Mouse (Mus musculus) neural tube, embryonic 14.5 days (tissue): ENCODE measurements around the gene 2310079G19Rik. TPM values are rescaled to one million over a fixed set of nuclear protein-coding genes. Genes with fewer than 3 reads are reported as not detected.

Source experiments
- ATAC-seq: fragments of 200-750 bp; cut with Nextera tagmentation; 2 replicates; pipeline ENCODE4 v1.8.0; 2017; ENCODE audit warnings: low read depth, mild to moderate bottlenecking, moderate TSS enrichment, moderate library complexity
- H3K27ac ChIP-seq: fragments of 300-500 bp; sonication (generic); 2 replicates; pipeline ENCODE4 v1.5.1; 2014; ENCODE audit warnings: low read depth, mild to moderate bottlenecking, control low read depth, low read length, moderate library complexity, mixed read lengths
- H3K27me3 ChIP-seq: fragments of 300-500 bp; sonication (generic); 2 replicates; pipeline ENCODE4 v1.6.1; 2014; ENCODE audit warnings: low read length; ENCODE audit not compliant: control insufficient read depth, insufficient read depth
- H3K36me3 ChIP-seq: fragments of 300-500 bp; sonication (generic); 2 replicates; pipeline ENCODE4 v1.6.1; 2014; ENCODE audit warnings: low read length, mixed read lengths; ENCODE audit not compliant: control insufficient read depth, insufficient read depth
- H3K4me1 ChIP-seq: fragments of 300-500 bp; sonication (generic); 2 replicates; pipeline ENCODE4 v1.6.1; 2014; ENCODE audit warnings: low read length; ENCODE audit not compliant: control insufficient read depth, insufficient read depth
- H3K4me2 ChIP-seq: fragments of 300-500 bp; sonication (generic); 2 replicates; pipeline ENCODE4 v1.6.1; 2014; ENCODE audit warnings: mild to moderate bottlenecking, low read depth, low read length, control low read depth
- H3K4me3 ChIP-seq: fragments of 300-500 bp; sonication (generic); 2 replicates; pipeline ENCODE4 v1.5.1; 2014; ENCODE audit warnings: low read depth, low read length, control low read depth, mixed read lengths
- H3K9ac ChIP-seq: fragments of 300-500 bp; sonication (generic); replicated peaks from 2 replicates; pipeline ENCODE4 v1.6.1; 2014; ENCODE audit warnings: low read depth, mild to moderate bottlenecking, control low read depth, low read length, mixed read lengths
- H3K9me3 ChIP-seq: fragments of 300-500 bp; sonication (generic); 2 replicates; pipeline ENCODE4 v1.6.1; 2016; ENCODE audit warnings: low read length; ENCODE audit not compliant: control insufficient read depth
- WGBS: fragments of 180-500 bp; shearing (Covaris S2); extraction: QIAGEN DNeasy Blood & Tissue Kit; methylation state at CpG from one replicate; pipeline ENCODE4 v1.1.7; 2014; 5-methylcytosine and 5-hydroxymethylcytosine counted together
- polyA plus RNA-seq: library from polyadenylated mRNA; unstranded; fragments of >200 nt; fragmentation: Nextera tagmentation; extraction: Ambion mirVana; gene quantifications from 2 replicates; pipeline ENCODE4 v1.2.1, GENCODE M21; 2014

Gene 2310079G19Rik
- polyA plus RNA-seq, 1 experiment from 2014 or later: not detected

- H3K9me3 ChIP-seq: no peaks in the 10 kb centered on the region
- no peak overlapping the region for H3K4me2 ChIP-seq
- H3K27ac ChIP-seq: no peak overlapping the region
- 74% methylated on average over 4 of the region's 4 CpGs for WGBS
- no peaks in the 10 kb centered on the region for H3K27me3 ChIP-seq
- H3K36me3 ChIP-seq: no peaks in the 10 kb centered on the region
- no peak for ATAC-seq
- no peak overlapping the region for H3K4me3 ChIP-seq
- H3K4me1 ChIP-seq: no peaks in the 10 kb centered on the region
- no peak overlapping the region for H3K9ac ChIP-seq
Observed at GRCm38 (mm10) chr16:88631474-88631873, 4.0 kb upstream of the 2310079G19Rik start.

DNA sequence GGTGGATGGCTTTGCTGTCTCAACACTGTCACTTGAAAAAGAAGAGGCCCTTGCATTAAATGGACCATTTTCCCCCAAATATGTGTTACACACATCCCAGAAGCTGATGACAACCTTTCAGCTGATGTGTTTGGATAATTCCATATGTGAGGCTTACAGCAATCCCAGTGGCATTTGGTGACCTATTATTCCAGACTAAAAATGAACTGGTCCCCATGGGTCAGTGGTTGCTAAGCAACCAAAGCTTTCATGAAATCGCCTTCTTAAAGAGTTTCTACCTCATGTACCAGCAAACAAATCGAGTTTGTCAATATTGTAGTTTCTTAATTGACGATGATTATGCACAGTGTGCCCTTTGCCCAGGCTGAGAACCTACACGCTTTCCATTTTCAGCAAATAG lies 14.8 kb downstream of the 2310079G19Rik start:
- no peak overlapping the region for H3K4me3 ChIP-seq
- ATAC-seq: no peak
- no peaks in the 10 kb centered on the region for H3K27me3 ChIP-seq
- no peak overlapping the region for H3K27ac ChIP-seq
- H3K9me3 ChIP-seq: no peaks in the 10 kb centered on the region
- 72% methylated on average over 4 of the region's 4 CpGs for WGBS
- H3K4me2 ChIP-seq: no peak overlapping the region
- H3K36me3 ChIP-seq: no peaks in the 10 kb centered on the region
- no peak overlapping the region for H3K9ac ChIP-seq
- no peaks in the 10 kb centered on the region for H3K4me1 ChIP-seq

DNA sequence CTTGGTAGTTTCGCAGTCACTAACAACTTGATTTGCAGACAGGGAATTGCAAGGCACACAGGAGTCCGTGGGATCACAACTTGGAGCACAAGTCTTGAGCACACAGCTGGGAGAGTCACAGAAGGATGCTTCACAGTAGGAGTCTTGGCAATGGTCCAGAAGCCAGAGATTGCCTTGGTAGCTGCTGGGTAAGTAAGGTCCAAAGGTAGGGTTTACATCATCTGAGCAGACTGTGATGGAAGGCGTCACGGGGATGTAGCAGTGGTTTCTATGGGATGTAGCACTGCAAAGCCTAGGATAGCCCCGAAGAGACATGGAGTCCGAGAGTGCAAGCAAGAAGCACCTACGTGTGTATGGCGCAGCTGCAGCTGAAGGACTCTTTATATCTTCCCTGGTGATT lies 15.5 kb downstream of the 2310079G19Rik start, which contains the start of gene Krtap24-1:
Gene Krtap24-1 (minus strand): TSS at position 358 of the 400 bp plus-strand sequence.
- no peaks in the 10 kb centered on the region for H3K27me3 ChIP-seq
- no peak within 1 kb of the TSS for H3K9ac ChIP-seq
- H3K4me3 ChIP-seq: no peak within 1 kb of the TSS
- ATAC-seq: no peak
- no peaks in the 10 kb centered on the region for H3K9me3 ChIP-seq
- H3K4me1 ChIP-seq: no peaks in the 10 kb centered on the region
- H3K36me3 ChIP-seq: no peaks in the 10 kb centered on the region
- 87% methylated on average over 8 of the region's 8 CpGs for WGBS
- H3K27ac ChIP-seq: no peak within 1 kb of the TSS
- H3K4me2 ChIP-seq: no peak within 1 kb of the TSS

- Histone ChIP-seq H3K9me3 (no peaks in the 10 kb centered on the region), H3K9ac (no peak overlapping the region), H3K4me1 (no peaks in the 10 kb centered on the region), H3K4me3 (no peak overlapping the region), H3K36me3 (no peaks in the 10 kb centered on the region), H3K4me2 (no peak overlapping the region), H3K27me3 (no peaks in the 10 kb centered on the region), H3K27ac (no peak overlapping the region)
- ATAC-seq: no peak
- WGBS: 78% methylated on average over 6 of the region's 6 CpGs
Observed at GRCm38 (mm10) chr16:88604570-88604969, 22.9 kb downstream of the 2310079G19Rik start.

- 50% methylated on average over 1 of the region's 1 CpGs for WGBS
- H3K4me3 ChIP-seq: no peak overlapping the region
- no peaks in the 10 kb centered on the region for H3K4me1 ChIP-seq
- no peak overlapping the region for H3K4me2 ChIP-seq
- H3K36me3 ChIP-seq: no peaks in the 10 kb centered on the region
- ATAC-seq: no peak
- no peaks in the 10 kb centered on the region for H3K9me3 ChIP-seq
- H3K27me3 ChIP-seq: no peaks in the 10 kb centered on the region
- H3K9ac ChIP-seq: no peak overlapping the region
- H3K27ac ChIP-seq: no peak overlapping the region
Observed at GRCm38 (mm10) chr16:88602464-88602863, 25.0 kb downstream of the 2310079G19Rik start.

DNA sequence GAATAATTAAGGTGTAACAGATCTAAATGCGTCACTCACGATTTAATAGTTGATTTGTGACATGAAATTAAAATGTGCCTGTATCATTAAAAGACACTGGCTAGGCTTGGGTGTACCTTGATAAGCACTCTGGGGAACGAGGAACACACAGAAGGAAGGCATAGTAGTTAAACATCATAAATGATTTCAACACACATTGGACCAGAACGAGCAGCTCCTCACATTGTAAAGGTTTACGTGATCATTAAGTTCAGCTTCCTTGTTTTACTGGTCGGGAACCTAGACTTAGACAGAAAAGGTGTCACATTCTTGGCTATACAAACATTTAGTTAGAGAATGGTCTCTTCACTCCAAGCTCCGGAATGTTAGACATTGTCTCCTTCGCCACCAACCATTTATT lies 27.2 kb downstream of the 2310079G19Rik start:
- ATAC-seq: no peak; the same call in 1 of the 2 replicates
- Histone ChIP-seq H3K9ac (no peak overlapping the region), H3K27me3 (no peaks in the 10 kb centered on the region), H3K9me3 (no peaks in the 10 kb centered on the region), H3K4me3 (no peak overlapping the region), H3K4me2 (peak overlapping the region; percentile 20; the same call in 1 of the 2 replicates), H3K4me1 (no peaks in the 10 kb centered on the region), H3K36me3 (no peaks in the 10 kb centered on the region), H3K27ac (no peak overlapping the region)
- WGBS: 44% methylated on average over 8 of the region's 8 CpGs

DNA sequence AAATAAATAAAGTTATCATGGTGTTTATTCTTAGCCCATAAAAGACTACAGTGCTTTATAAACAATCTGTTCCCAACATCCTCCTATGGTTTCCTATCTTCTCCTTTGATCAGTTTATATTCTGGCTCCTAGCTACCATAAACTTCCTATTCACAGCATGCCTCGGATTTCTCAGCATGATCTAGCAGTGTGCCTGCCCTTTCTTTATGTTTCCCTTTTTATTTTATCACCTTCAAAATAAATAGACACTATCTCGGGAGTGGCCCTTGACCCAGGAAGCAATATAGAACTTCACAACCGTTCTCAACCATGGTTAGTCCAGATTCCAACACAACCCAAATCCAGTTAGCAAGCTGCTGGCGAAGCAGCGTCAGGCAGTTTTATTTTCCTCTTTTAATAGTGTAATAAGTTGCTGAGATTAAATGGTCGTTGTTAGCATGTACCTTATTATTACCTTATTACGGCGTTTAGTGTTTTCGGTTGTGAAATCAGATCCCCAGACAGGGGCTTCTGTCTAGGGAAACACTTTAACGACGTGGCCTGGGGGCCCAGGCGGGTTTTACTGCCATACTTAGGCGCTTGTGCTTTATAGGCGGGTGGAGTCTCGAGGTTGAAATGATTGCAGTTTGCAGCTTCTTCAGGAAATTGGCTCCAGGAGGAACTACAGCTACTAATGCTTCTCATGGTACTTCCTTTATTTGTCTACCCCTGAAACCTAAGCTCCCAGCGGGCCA lies 27.8 kb downstream of the 2310079G19Rik start:
- Histone ChIP-seq H3K9ac (no peak overlapping the region), H3K36me3 (no peaks in the 10 kb centered on the region), H3K9me3 (no peaks in the 10 kb centered on the region), H3K27ac (no peak overlapping the region), H3K27me3 (no peaks in the 10 kb centered on the region), H3K4me3 (0 out of 2 replicates have a peak overlapping the region, but pooled peaks have one; percentile 3), H3K4me2 (peak overlapping the region; percentile 20; the same call in 1 of the 2 replicates), H3K4me1 (no peaks in the 10 kb centered on the region)
- peak; percentile 70; the same call in 1 of the 2 replicates for ATAC-seq
- 12% methylated on average over 16 of the region's 16 CpGs for WGBS

DNA sequence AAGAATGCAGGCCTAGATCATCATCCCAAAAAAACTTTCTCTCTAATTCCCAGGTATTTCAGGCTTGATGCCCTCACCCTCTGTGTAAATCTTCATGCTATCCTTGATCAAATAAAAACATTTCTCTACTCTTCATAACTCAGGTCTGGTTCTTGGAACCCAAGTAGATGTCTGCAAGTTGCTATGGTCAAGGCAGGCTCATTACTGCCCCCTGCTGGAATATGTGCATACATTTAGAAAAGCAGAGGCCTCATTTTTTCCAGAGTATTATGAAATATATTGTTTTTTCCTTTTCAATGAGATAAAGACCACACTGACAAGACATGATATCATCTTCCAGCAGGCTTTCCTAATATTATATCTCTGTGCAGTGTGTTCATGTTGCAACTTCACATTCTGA lies 34.7 kb downstream of the 2310079G19Rik start:
- Histone ChIP-seq H3K9me3 (no peaks in the 10 kb centered on the region), H3K27me3 (no peaks in the 10 kb centered on the region), H3K36me3 (no peaks in the 10 kb centered on the region), H3K9ac (no peak overlapping the region), H3K4me3 (no peak overlapping the region), H3K4me2 (no peak overlapping the region), H3K4me1 (no peaks in the 10 kb centered on the region), H3K27ac (no peak overlapping the region)
- ATAC-seq: no peak

DNA sequence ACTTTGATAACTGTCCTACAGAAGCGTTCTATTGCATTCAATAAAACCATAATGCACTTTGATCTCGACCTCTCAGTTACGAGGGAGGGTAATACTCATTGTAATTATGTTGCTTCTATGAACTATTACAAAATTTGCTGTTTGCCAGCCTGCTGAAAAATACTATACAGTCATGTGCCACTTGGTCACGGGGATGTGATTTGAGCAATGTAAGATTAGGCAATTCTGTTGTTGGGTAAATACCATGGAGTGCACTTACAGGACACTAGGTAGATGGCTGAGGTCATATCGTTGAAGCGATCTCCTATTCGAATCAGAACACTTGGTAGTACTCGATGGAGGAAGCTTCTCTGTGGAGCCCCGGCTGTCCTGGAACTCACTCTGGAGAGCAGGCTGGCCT lies 44.1 kb downstream of the 2310079G19Rik start:
- Histone ChIP-seq H3K9ac (no peak overlapping the region), H3K27me3 (no peaks in the 10 kb centered on the region), H3K9me3 (no peaks in the 10 kb centered on the region), H3K4me2 (no peak overlapping the region), H3K4me3 (no peak overlapping the region), H3K4me1 (no peaks in the 10 kb centered on the region), H3K27ac (no peak overlapping the region), H3K36me3 (no peaks in the 10 kb centered on the region)
- WGBS: 87% methylated on average over 9 of the region's 9 CpGs
- ATAC-seq: no peak
